Comparison of ENCODE assay signal across 20 mouse cellular contexts in the genomic region with DNA sequence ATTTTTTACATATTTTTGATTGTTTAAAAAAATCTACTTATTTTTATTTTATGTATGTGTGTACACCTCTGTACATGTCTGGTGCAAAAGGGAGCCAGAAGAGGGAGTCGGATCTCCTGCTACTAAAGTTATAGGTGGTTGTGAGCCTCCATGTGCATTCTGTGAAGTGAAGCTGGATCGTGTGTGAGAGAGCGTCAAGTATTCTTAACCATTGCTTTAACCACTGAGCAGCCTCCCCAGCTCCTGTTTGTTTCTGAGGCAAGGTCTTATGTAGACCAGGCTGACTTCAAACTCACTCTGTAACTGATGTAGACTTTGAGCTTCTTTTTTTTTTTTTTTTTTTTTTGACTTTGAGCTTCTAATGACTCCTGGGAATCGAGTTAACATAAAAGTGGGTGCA. TPM values are rescaled to one million over a fixed set of nuclear protein-coding genes. Genes with fewer than 3 reads are reported as not detected.
DNase-seq lines count a peak whose midpoint lies in the region; ATAC-seq and TF ChIP-seq lines count a peak whose summit lies in the region.
"Had no signal": no experiment of that assay in that cellular context is flagged by ENCODE, and none has a peak within 500 bp of the region (broad histone marks: within the 10 kb centered on the region; RNA-seq: fewer than 3 reads in every experiment).

No protein-coding gene starts in this region.

- TF ChIP-seq CTCF in intestine, postnatal 0 days (IDR thresholded peaks at IDR 0.05; ENCODE audit: low read depth) = 0 out of 2 replicates have a peak, but pooled peaks have one; percentile 4

- peak; percentile 58 for DNase-seq in A20 (ENCODE audit: low read depth, low spot score)
- no peak for DNase-seq in adrenal gland, adult (ENCODE audit: inconsistent age in 2 of 2, low spot score in 1 of 2)
- DNase-seq in yolk sac, embryonic 10.5 days (ENCODE audit: low spot score) = no peak
- DNase-seq: cerebellum, postnatal 14 days; heart, postnatal 36 days had no signal

- no peaks in the 10 kb centered on the region for H3K27me3 ChIP-seq in erythroblast, embryonic 14.5 days (ENCODE audit: control insufficient read depth)
- H3K27me3 ChIP-seq in intestine, postnatal 0 days (replicated peaks; ENCODE audit: control insufficient read depth, insufficient read depth, low read length) = no peaks in the 10 kb centered on the region
- H3K27me3 ChIP-seq in intestine, embryonic 16.5 days (replicated peaks; ENCODE audit: control insufficient read depth, insufficient read depth, low read length) = no peaks in the 10 kb centered on the region
- H3K27me3 ChIP-seq in limb, embryonic 13.5 days = no peaks in the 10 kb centered on the region
- H3K27me3 ChIP-seq: embryonic facial prominence, embryonic 12.5 days; midbrain, embryonic 13.5 days; neural tube, embryonic 12.5 days; Patski had no signal

- no peaks in the 10 kb centered on the region for H3K9me3 ChIP-seq in erythroblast, embryonic 14.5 days (ENCODE audit: control insufficient read depth, low read length)
- H3K9me3 ChIP-seq in intestine, postnatal 0 days (ENCODE audit: control insufficient read depth) = no peaks in the 10 kb centered on the region
- H3K9me3 ChIP-seq in intestine, embryonic 16.5 days (ENCODE audit: control insufficient read depth, low read length) = no peaks in the 10 kb centered on the region
- no peaks in the 10 kb centered on the region for H3K9me3 ChIP-seq in limb, embryonic 13.5 days
- H3K9me3 ChIP-seq: embryonic facial prominence, embryonic 12.5 days; midbrain, embryonic 13.5 days; neural tube, embryonic 12.5 days had no signal

- no peak overlapping the region for H3K9ac ChIP-seq in intestine, postnatal 0 days (ENCODE audit: low read depth, low read length)
- no peak overlapping the region for H3K9ac ChIP-seq in intestine, embryonic 16.5 days (ENCODE audit: low read depth, low read length)
- peak overlapping the region; percentile 26; the same call in 1 of the 2 replicates for H3K9ac ChIP-seq in limb, embryonic 13.5 days

- H3K4me2 ChIP-seq in intestine, postnatal 0 days (replicated peaks; ENCODE audit: low read depth) = no peak overlapping the region
- H3K4me2 ChIP-seq in intestine, embryonic 16.5 days (ENCODE audit: low read depth, low read length) = no peak overlapping the region
- H3K4me2 ChIP-seq in limb, embryonic 13.5 days (replicated peaks) = 0 out of 2 replicates have a peak overlapping the region, but pooled peaks have one; percentile 19

- H3K36me3 ChIP-seq in erythroblast, embryonic 14.5 days (ENCODE audit: control insufficient read depth) = peaks cover 39% of the 10 kb centered on the region
- peaks cover under 1% of the 10 kb centered on the region; the same call in 1 of the 2 replicates for H3K36me3 ChIP-seq in intestine, postnatal 0 days (ENCODE audit: control insufficient read depth, insufficient read depth)
- H3K36me3 ChIP-seq in intestine, embryonic 16.5 days (ENCODE audit: control insufficient read depth, insufficient read depth, low read length) = 0 out of 2 replicates have a peak, but pooled peaks cover 2% of the 10 kb centered on the region
- peaks cover 28% of the 10 kb centered on the region for H3K36me3 ChIP-seq in limb, embryonic 13.5 days

- H3K4me1 ChIP-seq in erythroblast, embryonic 14.5 days (ENCODE audit: control insufficient read depth) = peaks cover 49% of the 10 kb centered on the region
- H3K4me1 ChIP-seq in intestine, postnatal 0 days (replicated peaks; ENCODE audit: control insufficient read depth, insufficient read depth, low read length) = no peaks in the 10 kb centered on the region
- peaks cover 9% of the 10 kb centered on the region for H3K4me1 ChIP-seq in intestine, embryonic 16.5 days (ENCODE audit: control insufficient read depth, insufficient read depth, low read length)
- H3K4me1 ChIP-seq in limb, embryonic 13.5 days = peaks cover 24% of the 10 kb centered on the region

- ATAC-seq in erythroblast, adult 5-6 weeks (replicated peaks; ENCODE audit: low FRiP score, poor library complexity, severe bottlenecking) = no peak
- no peak for ATAC-seq in intestine, postnatal 0 days
- no peak for ATAC-seq in intestine, embryonic 16.5 days
- ATAC-seq in limb, embryonic 13.5 days (ENCODE audit: low FRiP score, low read depth) = no peak
- ATAC-seq: lung, postnatal 0 days; midbrain, embryonic 13.5 days; Patski had no signal

- WGBS in intestine, postnatal 0 days = 61% methylated on average over 4 of the region's 4 CpGs
- 73% methylated on average over 4 of the region's 4 CpGs for WGBS in intestine, embryonic 16.5 days
- WGBS in limb, embryonic 13.5 days = 67% methylated on average over 4 of the region's 4 CpGs

- no peak overlapping the region for H3K27ac ChIP-seq in intestine, postnatal 0 days (ENCODE audit: low read depth, low read length)
- no peak overlapping the region for H3K27ac ChIP-seq in intestine, embryonic 16.5 days (ENCODE audit: low read length)
- no peak overlapping the region for H3K27ac ChIP-seq in limb, embryonic 13.5 days
- H3K27ac ChIP-seq: embryonic facial prominence, embryonic 12.5 days; neural tube, embryonic 12.5 days had no signal

- peak overlapping the region; percentile 88 for H3K4me3 ChIP-seq in erythroblast, embryonic 14.5 days (replicated peaks)
- H3K4me3 ChIP-seq in intestine, postnatal 0 days (ENCODE audit: low read depth, low read length) = no peak overlapping the region
- H3K4me3 ChIP-seq in intestine, embryonic 16.5 days (ENCODE audit: low read length) = no peak overlapping the region
- no peak overlapping the region; the same call in 1 of the 2 replicates for H3K4me3 ChIP-seq in limb, embryonic 13.5 days

RNA-seq across cellular contexts. Expression of a gene that starts 16.2 kb away (rescaled TPM):
- polyA plus RNA-seq in erythroblast, embryonic 14.5 days (2012) = 2.9 and 4.2 TPM in 2 replicates
- total RNA-seq in erythroblast, adult 5-6 weeks (2015; ENCODE audit: low replicate concordance) = 12.5 and 27.0 TPM in 2 replicates
- 3.6 and 5.0 TPM in 2 replicates for total RNA-seq in erythroblast, adult 5-6 weeks (2017; ENCODE audit: low replicate concordance)
- polyA plus RNA-seq in intestine, postnatal 0 days (2015; fragmentation: Nextera tagmentation; extraction: Ambion mirVana) = 10.0 and 12.1 TPM in 2 replicates
- polyA plus RNA-seq in intestine, embryonic 16.5 days (2015; fragmentation: Nextera tagmentation; extraction: Ambion mirVana) = 17.1 and 19.6 TPM in 2 replicates
- 26.6 and 26.9 TPM in 2 replicates for polyA plus RNA-seq in limb, embryonic 13.5 days (2015; fragmentation: Nextera tagmentation; extraction: Ambion mirVana)

RNA-seq across cellular contexts. Expression of a gene that starts 29.8 kb away (rescaled TPM):
- polyA plus RNA-seq in erythroblast, embryonic 14.5 days (2012) = 1.2 and 1.4 TPM in 2 replicates
- total RNA-seq in erythroblast, adult 5-6 weeks (2015; ENCODE audit: low replicate concordance) = 17.6 and 41.7 TPM in 2 replicates
- total RNA-seq in erythroblast, adult 5-6 weeks (2017; ENCODE audit: low replicate concordance) = 23.6 and 52.2 TPM in 2 replicates
- 22.6 and 23.2 TPM in 2 replicates for polyA plus RNA-seq in intestine, postnatal 0 days (2015; fragmentation: Nextera tagmentation; extraction: Ambion mirVana)
- 72.1 and 78.4 TPM in 2 replicates for polyA plus RNA-seq in intestine, embryonic 16.5 days (2015; fragmentation: Nextera tagmentation; extraction: Ambion mirVana)
- polyA plus RNA-seq in limb, embryonic 13.5 days (2015; fragmentation: Nextera tagmentation; extraction: Ambion mirVana) = 88.5 and 92.1 TPM in 2 replicates

RNA-seq across cellular contexts. Expression of a gene that starts 29.9 kb away (rescaled TPM):
- polyA plus RNA-seq in erythroblast, embryonic 14.5 days (2012) = 3.0 and 10.5 TPM in 2 replicates
- 23.2 and 29.7 TPM in 2 replicates for total RNA-seq in erythroblast, adult 5-6 weeks (2015; ENCODE audit: low replicate concordance)
- total RNA-seq in erythroblast, adult 5-6 weeks (2017; ENCODE audit: low replicate concordance) = 24.5 and 44.7 TPM in 2 replicates
- 86.1 and 99.0 TPM in 2 replicates for polyA plus RNA-seq in intestine, postnatal 0 days (2015; fragmentation: Nextera tagmentation; extraction: Ambion mirVana)
- 215 and 246 TPM in 2 replicates for polyA plus RNA-seq in intestine, embryonic 16.5 days (2015; fragmentation: Nextera tagmentation; extraction: Ambion mirVana)
- polyA plus RNA-seq in limb, embryonic 13.5 days (2015; fragmentation: Nextera tagmentation; extraction: Ambion mirVana) = 294 and 308 TPM in 2 replicates

RNA-seq across cellular contexts. Expression of a gene that starts 37.1 kb away (rescaled TPM):
- polyA plus RNA-seq in erythroblast, embryonic 14.5 days (2012) = not detected in 2 replicates
- total RNA-seq in erythroblast, adult 5-6 weeks (2015; ENCODE audit: low replicate concordance) = not detected in 2 replicates
- not detected in 2 replicates for total RNA-seq in erythroblast, adult 5-6 weeks (2017; ENCODE audit: low replicate concordance)
- polyA plus RNA-seq in intestine, postnatal 0 days (2015; fragmentation: Nextera tagmentation; extraction: Ambion mirVana) = not detected in 2 replicates
- polyA plus RNA-seq in intestine, embryonic 16.5 days (2015; fragmentation: Nextera tagmentation; extraction: Ambion mirVana) = not detected in 2 replicates
- polyA plus RNA-seq in limb, embryonic 13.5 days (2015; fragmentation: Nextera tagmentation; extraction: Ambion mirVana) = not detected in 2 replicates
- total RNA-seq: adrenal gland, adult 18-20 months; heart, postnatal 36 days; left cerebral cortex, postnatal 14 days had no signal
- polyA plus RNA-seq: embryonic facial prominence, embryonic 12.5 days; frontal cortex, adult 2 months; kidney, embryonic 14.5 days; lung, postnatal 0 days; midbrain, embryonic 13.5 days; neural tube, embryonic 12.5 days; Patski; spleen, adult 2 months had no signal

RNA-seq across cellular contexts. Expression of a gene that starts 41.5 kb away (rescaled TPM):
- 0.01 TPM in 1 of 2 replicates, not detected in the other for polyA plus RNA-seq in erythroblast, embryonic 14.5 days (2012)
- not detected in 2 replicates for total RNA-seq in erythroblast, adult 5-6 weeks (2015; ENCODE audit: low replicate concordance)
- not detected in 2 replicates for total RNA-seq in erythroblast, adult 5-6 weeks (2017; ENCODE audit: low replicate concordance)
- polyA plus RNA-seq in intestine, postnatal 0 days (2015; fragmentation: Nextera tagmentation; extraction: Ambion mirVana) = not detected in 2 replicates
- not detected in 2 replicates for polyA plus RNA-seq in intestine, embryonic 16.5 days (2015; fragmentation: Nextera tagmentation; extraction: Ambion mirVana)
- 0.03 TPM in 1 of 2 replicates, not detected in the other for polyA plus RNA-seq in limb, embryonic 13.5 days (2015; fragmentation: Nextera tagmentation; extraction: Ambion mirVana)
- total RNA-seq: adrenal gland, adult 18-20 months; heart, postnatal 36 days; left cerebral cortex, postnatal 14 days had no signal
- polyA plus RNA-seq: frontal cortex, adult 2 months; kidney, embryonic 14.5 days; lung, postnatal 0 days; midbrain, embryonic 13.5 days; Patski; spleen, adult 2 months had no signal
